Mouse (Mus musculus) kidney, postnatal 25 days (tissue): ENCODE data around the gene Dbf4.

Source experiments
- DNase-seq, 2 experiments: peaks; one replicate each; pipeline ENCODE4 v3.0.0; 2021; ENCODE audit warnings: mixed read lengths in 2 of 2

Dbf4 gene

GRCm38 (mm10) chr5:8366771-8367613, 55.5 kb downstream of the Dbf4 start:
- DNase-seq: no peak

- DNase-seq: peak in 1 of 2 experiments; percentile 11
These were observed 60.2 kb downstream of the Dbf4 start for GRCm38 (mm10) chr5:8362361-8362760.

- DNase-seq: no peak
These were observed 64.8 kb downstream of the Dbf4 start for GRCm38 (mm10) chr5:8357677-8358076.

GRCm38 (mm10) chr5:8356885-8357651, 65.4 kb downstream of the Dbf4 start:
- peak; percentile 20 to 53 for DNase-seq

- peak in 1 of 2 experiments; percentile 5 for DNase-seq
These were observed 66.2 kb downstream of the Dbf4 start for GRCm38 (mm10) chr5:8356326-8356725.

GRCm38 (mm10) chr5:8349557-8349956, 73.0 kb downstream of the Dbf4 start:
- DNase-seq: no peak
